Mouse (Mus musculus): Measurements from ENCODE around the gene Cntnap5b.

GRCm38 (mm10) chr1:100369415-100370113 lies 597.0 kb downstream of the Cntnap5b start:
- TF ChIP-seq CTCF (conservative IDR thresholded peaks at IDR 0.05 in 1 of 2, IDR thresholded peaks at IDR 0.05 in 1 of 2; ENCODE audit: low read depth in 2 of 2, low read length in 2 of 2) (no peak), CHD1 (IDR thresholded peaks at IDR 0.05; ENCODE audit: low read depth, low read length) (no peak), SIN3A (IDR thresholded peaks at IDR 0.05; ENCODE audit: low read length) (no peak), POLR2A (IDR thresholded peaks at IDR 0.05; ENCODE audit: low read depth, low read length) (no peak)
